Mouse (Mus musculus) limb, embryonic 14.5 days (tissue): Measurements from ENCODE around the gene Atf4. TPM values are rescaled to one million over a fixed set of nuclear protein-coding genes. Genes with fewer than 3 reads are reported as not detected.

ENCODE experiments used
- ATAC-seq: fragments of 200-750 bp; cut with Nextera tagmentation; 2 replicates; pipeline ENCODE4 v1.8.0; 2017; ENCODE audit warnings: low read depth, moderate number of reproducible peaks, moderate TSS enrichment; ENCODE audit not compliant: low FRiP score
- DNase-seq: peaks from one replicate; pipeline ENCODE4 v3.0.0-alpha.2; 2015; ENCODE audit warnings: low spot score
- H3K27ac ChIP-seq: fragments of 300-500 bp; sonication (generic); replicated peaks from 2 replicates; pipeline ENCODE4 v1.5.1; 2014; ENCODE audit warnings: low read depth, mild to moderate bottlenecking, low read length, moderate library complexity, mixed read lengths
- H3K27me3 ChIP-seq: fragments of 300-500 bp; sonication (generic); 2 replicates; pipeline ENCODE4 v1.6.1; 2014; ENCODE audit warnings: low read length, mixed read lengths; ENCODE audit not compliant: control insufficient read depth, insufficient read depth
- H3K36me3 ChIP-seq: fragments of 300-500 bp; sonication (generic); 2 replicates; pipeline ENCODE4 v1.6.1; 2014; ENCODE audit warnings: mild to moderate bottlenecking, low read length, moderate library complexity, mixed read lengths; ENCODE audit not compliant: control insufficient read depth, insufficient read depth
- H3K4me1 ChIP-seq: fragments of 300-500 bp; sonication (generic); 2 replicates; pipeline ENCODE4 v1.6.1; 2014; ENCODE audit warnings: antibody characterized with exemption, low read length, mixed read lengths; ENCODE audit not compliant: control insufficient read depth, insufficient read depth
- H3K4me2 ChIP-seq: fragments of 300-500 bp; sonication (generic); replicated peaks from 2 replicates; pipeline ENCODE4 v1.6.1; 2014; ENCODE audit warnings: low read depth, mild to moderate bottlenecking, low read length, moderate library complexity; ENCODE audit not compliant: severe bottlenecking
- H3K4me3 ChIP-seq: fragments of 300-500 bp; sonication (generic); replicated peaks from 2 replicates; pipeline ENCODE4 v1.5.1; 2014; ENCODE audit warnings: low read length
- H3K9ac ChIP-seq: fragments of 300-500 bp; sonication (generic); 2 replicates; pipeline ENCODE4 v1.6.1; 2014; ENCODE audit warnings: mild to moderate bottlenecking, low read depth, low read length, moderate library complexity; ENCODE audit not compliant: severe bottlenecking
- H3K9me3 ChIP-seq: fragments of 300-500 bp; sonication (generic); 2 replicates; pipeline ENCODE4 v1.6.1; 2016; ENCODE audit warnings: low read length; ENCODE audit not compliant: control insufficient read depth
- POLR2A ChIP-seq: fragments of 200-500 bp; IDR thresholded peaks from 2 replicates; pipeline ENCODE4 v1.8.0; 2012; ENCODE audit warnings: inconsistent platforms, mild to moderate bottlenecking, moderate library complexity, borderline replicate concordance; ENCODE audit not compliant: insufficient read depth, insufficient read length; ENCODE audit errors: extremely low read depth
- WGBS: fragments of 180-500 bp; shearing (Covaris S2); extraction: QIAGEN DNeasy Blood & Tissue Kit; methylation state at CpG from one replicate; pipeline ENCODE4 v1.1.7; 2014; 5-methylcytosine and 5-hydroxymethylcytosine counted together
- polyA plus RNA-seq, 2 experiments: library from polyadenylated mRNA; depleted of rRNA in 1 of 2; stranded (reverse) in 1 of 2; unstranded in 1 of 2; fragments of >200 nt; fragmentation: Nextera tagmentation in 1 of 2; extraction: Ambion mirVana in 1 of 2; gene quantifications; 2 replicates each; pipeline versions ENCODE4 v1.2.1 to v1.2.3; 2012 to 2014

Atf4 gene
- polyA plus RNA-seq, 2 experiments: 141 to 319 TPM

DNA sequence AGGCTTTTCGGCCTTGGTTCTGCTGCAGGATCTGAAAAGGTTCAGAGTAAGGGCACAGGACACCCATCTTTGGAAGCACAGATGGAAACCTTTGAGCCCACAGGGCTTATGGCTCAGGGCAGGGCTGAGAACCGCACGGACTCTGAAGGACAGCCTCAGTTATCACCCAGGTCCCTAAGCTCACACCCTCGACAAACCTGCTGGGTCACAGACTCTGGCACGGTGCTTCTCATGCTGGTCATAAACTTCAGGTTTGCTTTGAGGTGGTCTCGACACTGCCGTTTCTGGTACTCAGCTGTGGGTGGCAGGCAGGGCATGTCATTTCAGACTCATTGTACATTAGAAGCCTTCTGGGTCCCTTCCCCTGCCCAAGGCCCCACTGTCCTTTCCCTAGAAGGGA lies 6.1 kb downstream of the Atf4 start:
- Histone ChIP-seq H3K4me1 (peaks cover 28% of the 10 kb centered on the region), H3K4me2 (no peak overlapping the region), H3K36me3 (peaks cover 40% of the 10 kb centered on the region), H3K27ac (no peak overlapping the region), H3K9me3 (no peaks in the 10 kb centered on the region), H3K4me3 (no peak overlapping the region), H3K27me3 (no peaks in the 10 kb centered on the region), H3K9ac (no peak overlapping the region)
- no peak for TF ChIP-seq POLR2A
- DNase-seq (no peak), ATAC-seq (no peak)
- WGBS: 77% methylated on average over 7 of the region's 7 CpGs

GRCm38 (mm10) chr15:80263610-80264575 lies 8.9 kb downstream of the Atf4 start, which contains the start of gene Rps19bp1:
Gene Rps19bp1 (minus strand): TSS chr15:80264315.
- peaks cover 9% of the 10 kb centered on the region for H3K4me1 ChIP-seq
- no peaks in the 10 kb centered on the region for H3K9me3 ChIP-seq
- ATAC-seq: peak; percentile 90
- H3K36me3 ChIP-seq: peaks cover 14% of the 10 kb centered on the region
- H3K27me3 ChIP-seq: no peaks in the 10 kb centered on the region
- H3K27ac ChIP-seq: peak within 1 kb of the TSS; percentile 35; the same call in 1 of the 2 replicates
- 2% methylated on average over 58 of the region's 66 CpGs for WGBS
- H3K4me3 ChIP-seq: peak within 1 kb of the TSS; percentile 66
- H3K4me2 ChIP-seq: peak within 1 kb of the TSS; percentile 82
- peak within 1 kb of the TSS; percentile 65 for H3K9ac ChIP-seq
- peak; percentile 94 for DNase-seq
- TF ChIP-seq POLR2A: 0 out of 2 replicates have a peak, but pooled peaks have one; percentile 40

DNA sequence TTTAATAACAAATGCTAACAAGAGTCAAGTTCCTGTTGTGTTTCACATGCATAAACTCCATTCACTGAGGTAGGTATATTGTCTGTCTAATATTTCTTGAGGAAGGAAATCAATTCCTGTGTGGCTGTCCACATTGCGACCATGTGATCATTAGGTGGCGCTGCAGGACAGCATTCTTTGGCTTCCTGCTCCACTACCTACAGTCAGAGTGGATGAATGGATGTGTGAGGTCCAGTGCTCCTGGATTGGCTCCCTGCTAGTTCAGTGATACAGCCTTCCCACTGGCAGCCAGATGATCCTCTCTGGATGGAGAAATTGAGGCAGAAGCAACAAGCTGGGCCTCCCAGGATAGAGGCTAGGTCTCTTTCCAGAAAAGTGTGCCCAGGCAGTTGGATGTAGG lies 11.3 kb downstream of the Atf4 start:
- Histone ChIP-seq H3K36me3 (no peaks in the 10 kb centered on the region; the same call in 1 of the 2 replicates), H3K9ac (no peak overlapping the region), H3K4me1 (peaks cover 9% of the 10 kb centered on the region), H3K4me3 (no peak overlapping the region), H3K27ac (no peak overlapping the region), H3K4me2 (no peak overlapping the region), H3K9me3 (no peaks in the 10 kb centered on the region), H3K27me3 (no peaks in the 10 kb centered on the region)
- DNase-seq (peak; percentile 91), ATAC-seq (no peak)
- TF ChIP-seq POLR2A: no peak
- 0% methylated on average over 2 of the region's 2 CpGs for WGBS

DNA sequence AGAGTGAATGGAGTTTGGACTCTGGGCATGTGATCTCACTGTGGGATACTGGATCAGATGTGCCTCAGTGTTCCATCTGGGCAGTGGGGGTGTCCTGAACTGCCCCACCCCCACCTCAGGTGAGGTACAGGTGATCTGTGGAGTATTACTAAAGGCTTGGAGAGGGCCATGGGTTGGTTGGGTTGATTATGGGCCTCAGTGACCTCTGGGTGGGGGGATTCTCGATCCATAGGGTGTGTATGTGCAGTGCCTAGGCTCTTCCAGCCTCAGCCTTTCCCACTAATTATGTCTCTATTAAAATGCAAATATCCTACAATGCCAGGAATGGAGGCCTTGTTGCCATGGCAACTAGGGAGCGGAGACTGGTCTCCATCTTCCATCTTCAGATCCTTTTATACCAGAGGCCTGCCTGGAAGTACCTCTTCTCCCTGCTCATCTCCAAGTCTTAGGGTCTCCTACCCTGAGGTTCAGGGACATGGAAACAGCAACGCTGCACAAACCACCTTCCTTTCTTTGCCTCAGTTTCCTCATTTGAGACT lies 16.9 kb downstream of the Atf4 start:
- H3K27ac ChIP-seq: no peak overlapping the region
- no peak overlapping the region for H3K4me3 ChIP-seq
- no peaks in the 10 kb centered on the region for H3K27me3 ChIP-seq
- no peak overlapping the region for H3K9ac ChIP-seq
- TF ChIP-seq POLR2A: no peak
- no peak overlapping the region for H3K4me2 ChIP-seq
- ATAC-seq (no peak), DNase-seq (no peak)
- WGBS: 74% methylated on average over 3 of the region's 3 CpGs
- no peaks in the 10 kb centered on the region for H3K9me3 ChIP-seq
- H3K36me3 ChIP-seq: no peaks in the 10 kb centered on the region
- H3K4me1 ChIP-seq: no peaks in the 10 kb centered on the region

GRCm38 (mm10) chr15:80277107-80277506 lies 22.1 kb downstream of the Atf4 start:
- Histone ChIP-seq H3K27me3 (no peaks in the 10 kb centered on the region), H3K4me2 (no peak overlapping the region), H3K9me3 (no peaks in the 10 kb centered on the region), H3K27ac (no peak overlapping the region), H3K4me1 (no peaks in the 10 kb centered on the region), H3K4me3 (no peak overlapping the region), H3K9ac (no peak overlapping the region), H3K36me3 (no peaks in the 10 kb centered on the region)
- no peak for TF ChIP-seq POLR2A
- 40% methylated on average over 9 of the region's 9 CpGs for WGBS
- no peak for ATAC-seq
- DNase-seq: no peak
